Mouse (Mus musculus): Measurements from ENCODE around the gene Myod1.

GRCm38 (mm10) chr7:46327896-46328295, 48.4 kb upstream of the Myod1 start:
- TF ChIP-seq POLR2A (IDR thresholded peaks at IDR 0.05; ENCODE audit: control insufficient read depth, extremely low read depth, insufficient read depth, low read length, poor library complexity) (no peak), CTCF (IDR thresholded peaks at IDR 0.05; ENCODE audit: borderline replicate concordance, control insufficient read depth, extremely low read depth, insufficient read depth, low read length, poor library complexity) (no peak)
